Mouse (Mus musculus) urinary bladder, postnatal 36 days (tissue): ENCODE measurements around the gene Flcn.
A peak's percentile ranks its signal among the peaks of the same experiment; 100 is the strongest.
"Not testable (repeated sequence)": the region's sequence is repeated elsewhere in the genome, so short reads cannot be mapped to it uniquely, and the experiment has no call there.

Experiments
- DNase-seq, 2 experiments: peaks; one replicate each; pipeline ENCODE4 v3.0.0; 2022; ENCODE audit warnings: low spot score in 2 of 2, mixed read lengths in 1 of 2

The Flcn gene

DNA sequence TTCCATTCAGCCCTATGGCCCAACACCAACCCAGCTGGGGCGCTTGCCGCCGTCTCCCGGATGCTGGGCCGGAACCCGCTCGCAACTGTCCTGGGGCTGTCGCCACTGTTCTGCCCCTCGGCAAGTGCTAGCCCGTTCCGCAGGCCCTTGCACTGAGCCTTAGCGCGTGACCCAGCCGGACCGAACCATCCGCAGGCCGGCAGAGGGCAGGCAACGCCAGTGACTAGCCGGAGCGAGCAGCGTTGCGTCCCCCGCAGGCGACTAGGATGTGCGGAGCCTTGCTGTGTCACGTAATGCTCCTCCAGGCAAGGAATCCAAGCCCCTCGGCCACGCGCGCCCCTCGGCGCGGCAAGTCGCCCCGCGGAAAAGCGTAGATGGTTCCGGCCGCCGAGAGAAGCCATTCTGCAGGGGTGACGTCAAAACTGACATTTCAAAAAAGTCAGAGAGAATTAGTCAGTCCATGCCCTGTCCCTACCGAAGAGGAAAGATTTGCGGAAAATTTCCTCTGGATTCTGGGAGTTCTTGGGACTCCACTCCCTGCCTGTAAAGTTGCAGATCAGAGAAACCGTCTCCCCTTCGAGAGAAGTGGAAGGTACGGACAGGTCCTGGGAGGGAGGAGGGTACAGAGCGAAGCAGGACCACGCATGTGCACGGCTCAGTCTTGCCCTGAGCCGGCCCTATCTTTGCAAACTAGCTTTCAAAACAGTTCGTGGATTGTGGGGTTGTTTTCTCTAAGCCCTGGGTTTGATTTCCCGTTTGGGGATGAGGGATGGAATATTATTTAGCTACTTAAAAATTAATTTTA, at the start of gene Flcn:
Gene Flcn (minus strand): TSS at position 347 of the 805 bp plus-strand sequence.
- DNase-seq = peak; percentile 83 to 84

DNA sequence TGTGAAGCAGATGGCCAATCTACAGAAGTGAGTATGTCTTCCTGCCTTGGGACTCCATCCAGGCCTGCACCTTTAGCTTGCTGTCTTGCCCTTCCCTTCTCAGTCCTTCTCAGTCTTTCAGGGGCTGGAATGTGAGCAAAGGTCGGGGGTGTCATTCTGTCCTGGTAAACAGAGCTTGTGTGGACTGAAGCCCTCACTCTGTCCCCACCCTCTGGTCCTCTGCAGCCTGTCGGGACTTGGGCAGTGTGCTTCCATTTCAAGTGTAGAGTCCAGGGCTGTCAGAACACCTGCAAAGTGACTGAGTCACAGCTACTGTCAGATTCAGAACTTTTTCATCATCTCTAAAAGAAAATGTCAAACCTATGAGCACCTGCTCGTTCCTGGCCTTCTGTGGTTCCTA, 43.0 kb upstream of the Flcn start:
- no peak for DNase-seq

GRCm38 (mm10) chr11:59847891-59848884, 38.4 kb upstream of the Flcn start:
- peak; percentile 65 to 82 for DNase-seq

DNA sequence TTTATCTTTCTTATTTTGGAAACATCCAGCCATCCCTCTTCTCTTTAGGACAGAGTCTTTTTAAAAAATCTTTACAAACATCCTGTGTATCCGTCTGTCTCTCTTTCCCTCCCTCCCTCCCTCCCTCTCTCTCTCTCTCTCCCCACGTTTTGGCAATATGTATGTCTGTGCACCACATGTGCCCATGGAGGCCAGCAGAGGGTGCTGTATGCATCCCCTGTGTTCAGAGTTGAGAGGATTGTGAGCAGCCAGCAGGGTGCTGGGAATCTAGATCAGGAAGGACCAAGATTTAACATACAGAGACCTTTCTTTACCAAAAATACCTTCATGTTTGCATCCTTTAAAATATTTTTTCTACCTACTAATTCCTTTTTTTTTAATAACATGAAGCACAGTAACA, 37.3 kb upstream of the Flcn start:
- DNase-seq = peak in 1 of 2 experiments; percentile 33

- DNase-seq = no peak
These were observed 36.5 kb upstream of the Flcn start for GRCm38 (mm10) chr11:59846311-59846710.

DNA sequence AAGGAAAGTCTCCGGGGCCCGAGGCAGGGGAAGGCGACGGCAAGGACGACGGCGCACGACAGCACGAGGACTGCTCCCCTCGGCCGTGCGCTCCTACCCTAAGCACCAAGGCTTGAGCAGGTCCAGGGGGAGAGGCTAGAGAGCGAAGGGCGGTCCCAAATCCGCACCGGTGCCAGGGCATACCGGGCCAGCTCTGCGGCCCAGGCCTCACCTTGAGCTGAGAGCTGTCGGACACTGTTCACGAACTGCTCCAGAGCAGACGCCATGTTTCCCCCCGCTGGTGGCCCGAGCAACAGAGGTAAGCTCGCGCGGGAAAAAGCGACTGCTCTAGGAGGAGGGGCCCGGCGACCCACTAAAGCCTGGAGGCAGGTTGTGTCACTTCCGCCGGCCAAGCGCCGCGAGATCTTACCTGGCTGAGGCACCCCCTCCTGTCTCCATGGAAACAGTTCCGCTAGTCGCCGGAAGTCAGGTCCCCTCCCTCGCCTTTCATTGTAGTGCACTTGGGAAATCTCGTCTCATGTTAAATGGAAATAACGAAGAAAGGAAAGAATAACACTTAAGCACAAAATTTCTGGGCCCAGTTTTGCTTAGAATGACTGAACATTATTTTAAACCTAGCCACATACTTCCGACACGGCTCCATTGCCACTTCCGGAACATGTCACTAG, 29.8 kb upstream of the Flcn start, which contains the start of gene Cops3:
Gene Cops3 (minus strand): TSS at position 380 of the 668 bp plus-strand sequence.
- DNase-seq = peak; percentile 91 to 95

DNA sequence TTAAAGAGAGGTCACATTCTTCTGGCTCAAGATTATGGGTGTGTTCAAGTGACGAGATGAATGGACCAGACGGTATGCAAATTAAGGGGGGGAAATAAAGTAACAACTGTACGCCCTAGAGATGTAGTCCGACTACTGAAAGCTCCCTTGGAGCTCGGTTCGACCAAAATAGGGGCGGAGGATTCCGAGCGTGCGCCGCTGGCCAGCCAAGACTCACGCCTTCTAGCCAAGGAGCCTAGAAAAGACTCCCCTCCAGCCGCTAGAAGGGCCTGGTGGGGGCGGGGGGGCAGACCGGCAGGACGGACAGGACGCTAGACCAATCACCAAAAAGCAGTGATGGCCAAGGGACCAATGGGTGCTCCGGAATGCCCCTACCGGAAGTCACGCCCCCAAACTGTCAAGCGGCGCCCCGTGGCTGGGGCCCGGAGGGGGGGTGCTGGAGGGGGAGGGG, 29.2 kb upstream of the Flcn start, which contains the start of gene Nt5m:
Gene Nt5m (plus strand): TSS at position 440 of the 451 bp plus-strand sequence.
- peak; percentile 92 for DNase-seq

- no peak for DNase-seq
These were observed 28.6 kb upstream of the Flcn start for GRCm38 (mm10) chr11:59838426-59838825.

- not testable (repeated sequence) for DNase-seq
These were observed 28.0 kb upstream of the Flcn start for GRCm38 (mm10) chr11:59837789-59838188.

- DNase-seq = no peak
These were observed 11.8 kb upstream of the Flcn start for GRCm38 (mm10) chr11:59821625-59822024.

DNA sequence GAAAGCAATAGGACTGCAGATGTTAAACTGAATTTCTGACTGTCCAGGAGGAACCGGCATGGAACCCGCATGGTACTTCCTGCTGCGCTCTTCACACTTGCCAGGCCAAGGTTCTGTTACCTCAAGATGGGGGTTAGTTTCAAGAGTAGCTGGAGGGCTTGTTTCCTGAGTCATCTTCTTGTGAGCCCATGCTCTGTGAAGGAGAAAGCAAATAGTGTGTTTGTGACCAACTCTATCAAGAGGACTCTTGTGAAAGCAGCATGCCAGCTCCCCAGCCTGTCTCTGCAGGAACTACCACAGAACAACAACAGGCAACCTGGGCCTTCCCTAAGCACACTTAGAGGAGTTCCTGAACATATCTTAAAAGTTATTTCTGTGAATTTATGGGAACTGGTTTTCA, 8.1 kb upstream of the Flcn start:
- no peak for DNase-seq

DNA sequence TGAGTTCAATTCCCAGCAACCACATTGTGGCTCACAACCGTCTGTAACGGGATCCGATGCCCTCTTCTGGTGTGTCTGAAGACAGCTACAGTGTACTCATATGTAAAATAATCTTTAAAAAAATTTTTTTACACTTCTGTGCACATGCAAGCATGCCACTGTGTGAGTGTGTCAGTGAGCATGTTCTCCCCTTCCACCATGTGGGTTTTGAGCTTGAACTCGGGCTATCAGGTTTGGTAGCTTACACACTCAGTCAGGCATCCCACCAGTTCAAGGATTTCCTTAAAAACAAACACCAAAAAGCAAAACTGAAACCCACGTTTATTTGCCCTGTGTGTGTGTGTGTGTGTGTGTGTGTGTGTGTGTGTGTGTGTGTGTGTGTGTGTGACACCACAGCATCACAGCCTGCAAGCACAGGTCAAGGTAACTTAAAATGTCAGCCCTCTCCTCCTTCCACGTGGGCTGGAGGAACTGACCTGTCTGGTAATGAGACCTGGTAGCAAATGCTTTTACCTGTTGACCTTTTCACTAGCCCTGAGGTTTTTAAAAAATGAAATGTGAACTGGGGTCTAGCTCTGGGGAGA, 5.8 kb upstream of the Flcn start:
- no peak for DNase-seq

GRCm38 (mm10) chr11:59814936-59815335, 5.1 kb upstream of the Flcn start:
- DNase-seq = no peak

DNA sequence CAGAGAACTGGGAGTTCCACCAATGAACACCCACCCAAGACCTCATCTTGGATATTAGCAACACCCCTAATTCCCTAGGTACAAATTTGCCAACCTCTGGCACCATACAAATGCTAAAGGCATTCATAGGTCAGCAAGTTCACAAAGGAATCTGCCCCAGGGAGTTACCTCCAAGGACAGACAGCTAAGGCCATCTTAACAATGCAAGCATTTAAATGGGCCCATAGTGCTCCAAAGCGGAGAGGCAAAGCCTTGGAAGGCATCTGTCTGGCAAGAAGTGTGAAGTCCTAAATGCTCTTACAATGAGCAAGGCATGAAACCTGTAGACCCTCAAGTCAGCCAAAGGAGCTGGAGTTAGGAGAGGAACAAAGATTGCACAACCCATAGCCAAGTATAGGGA, 4.5 kb upstream of the Flcn start:
- DNase-seq = no peak

- no peak for DNase-seq
These were observed 3.5 kb upstream of the Flcn start for GRCm38 (mm10) chr11:59813276-59813675.

DNA sequence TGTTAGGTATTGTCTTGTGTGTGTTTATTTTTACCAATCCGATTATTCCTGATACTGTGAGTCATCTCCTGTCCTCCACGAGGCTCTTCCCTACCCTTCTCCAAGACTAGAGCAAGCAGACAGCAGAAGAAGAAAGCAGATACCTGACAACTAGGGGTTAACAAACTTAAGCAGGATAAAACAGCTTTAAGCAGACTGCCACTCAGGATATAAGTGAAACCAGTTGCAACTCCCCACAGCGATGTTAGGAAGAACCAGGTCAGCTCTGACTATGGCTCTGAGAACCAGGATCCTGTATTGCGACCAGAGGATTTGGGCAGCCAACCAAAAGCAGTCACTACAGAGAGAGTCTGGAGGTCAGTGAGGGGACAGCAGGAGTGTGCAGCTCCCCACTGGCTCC, 1.4 kb upstream of the Flcn start:
- DNase-seq = no peak

GRCm38 (mm10) chr11:59810480-59811158, 803 bp upstream of the Flcn start:
- no peak for DNase-seq

DNA sequence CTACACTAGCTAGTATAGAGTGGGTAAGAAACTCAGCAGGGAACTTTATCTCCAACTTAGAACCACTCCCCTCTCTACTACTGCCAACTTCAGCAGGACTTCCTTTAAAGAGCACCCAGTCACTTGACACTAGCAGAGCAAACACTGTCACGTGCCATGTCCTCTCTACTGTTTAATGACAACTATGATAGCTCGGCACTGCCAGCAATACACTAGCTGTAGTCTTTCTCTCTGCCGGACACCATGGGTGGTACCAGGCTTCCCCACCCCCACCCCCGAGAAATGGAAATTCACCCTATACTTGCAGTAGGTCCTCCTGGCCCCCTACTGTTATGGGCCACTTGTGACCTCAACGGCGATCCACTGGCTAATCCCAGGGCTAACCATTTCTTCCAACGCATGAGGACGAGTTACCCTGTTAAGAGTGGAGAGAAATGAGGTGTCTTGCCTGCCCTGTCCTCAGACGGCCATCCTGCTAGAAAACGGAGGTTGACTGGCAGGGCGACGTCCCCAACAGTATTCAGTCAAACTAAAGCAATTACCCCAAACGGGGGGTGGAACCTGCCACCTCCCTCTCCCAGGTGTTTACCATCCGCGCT, 646 bp downstream of the Flcn start:
- DNase-seq = peak in 1 of 2 experiments; percentile 15

- DNase-seq = no peak
These were observed 1.5 kb downstream of the Flcn start for GRCm38 (mm10) chr11:59808170-59808960.
